8 mouse cellular contexts compared by ENCODE assay signal in the genomic region with DNA sequence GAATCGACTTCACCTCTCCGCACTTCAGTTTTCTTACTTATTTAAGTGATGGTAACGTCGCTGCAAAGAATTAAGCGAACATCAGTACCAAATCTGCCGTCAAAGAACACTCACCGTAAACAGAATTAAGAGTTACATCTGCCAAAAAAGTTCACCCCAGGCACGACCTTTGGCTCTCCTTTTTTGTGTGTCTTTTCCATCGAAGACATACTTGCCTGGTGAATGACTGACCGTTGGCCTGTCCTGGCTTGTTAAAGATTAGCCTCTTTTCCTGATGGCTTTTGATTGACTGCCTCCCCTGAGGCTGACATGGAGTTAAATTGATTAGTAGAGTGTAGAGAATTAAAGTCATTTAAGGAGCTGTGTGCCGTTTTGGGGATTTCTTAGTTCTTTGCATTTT. TPM values are rescaled to one million over a fixed set of nuclear protein-coding genes. Genes with fewer than 3 reads are reported as not detected.
DNase-seq lines count a peak whose midpoint lies in the region; ATAC-seq and TF ChIP-seq lines count a peak whose summit lies in the region.

No protein-coding gene starts in this region.

- TF ChIP-seq POLR2A in bone marrow macrophage, adult 2 months (IDR thresholded peaks at IDR 0.05; ENCODE audit: borderline replicate concordance, low read depth, low read length) = no peak

- no peak for TF ChIP-seq EP300 in liver, embryonic 14.5 days (IDR thresholded peaks at IDR 0.05; ENCODE audit: low read depth)

- DNase-seq in gastrocnemius, adult 2 months = no peak
- no peak for DNase-seq in gastrocnemius, adult 8-10 months (ENCODE audit: low spot score in 2 of 2)
- no peak for DNase-seq in liver, embryonic 14.5 days (ENCODE audit: low read depth in 3 of 3, low spot score in 3 of 3)
- DNase-seq in thymus, postnatal 4 days = no peak
- DNase-seq in cerebellum, adult 18-20 months = no peak

- intact Hi-C loops in gastrocnemius, adult 2 months (cut with DNase I) = no loop called here

- H3K4me1 ChIP-seq in bone marrow macrophage, adult 2 months (ENCODE audit: control insufficient read depth, insufficient read depth, low read length) = peaks cover 34% of the 10 kb centered on the region
- peaks cover 11% of the 10 kb centered on the region for H3K4me1 ChIP-seq in hindbrain, embryonic 16.5 days (ENCODE audit: control insufficient read depth, insufficient read depth, low read depth, low read length)
- peaks cover 18 to 38% of the 10 kb centered on the region in 2 experiments for H3K4me1 ChIP-seq in liver, embryonic 14.5 days (replicated peaks; ENCODE audit: control insufficient read depth in 2 of 2, insufficient read depth in 2 of 2, low read length in 1 of 2)

- TF ChIP-seq CTCF in gastrocnemius, adult 2 months (IDR thresholded peaks at IDR 0.05) = no peak
- no peak for TF ChIP-seq CTCF in bone marrow macrophage, adult 2 months (IDR thresholded peaks at IDR 0.05; ENCODE audit: low read depth, low read length)
- TF ChIP-seq CTCF in liver, embryonic 14.5 days (IDR thresholded peaks at IDR 0.05; ENCODE audit: low read depth) = no peak

- peak overlapping the region; percentile 78 for H3K4me3 ChIP-seq in gastrocnemius, adult 2 months
- peak overlapping the region; percentile 98 for H3K4me3 ChIP-seq in bone marrow macrophage, adult 2 months (ENCODE audit: insufficient read depth, low read length)
- peak overlapping the region; percentile 91 for H3K4me3 ChIP-seq in hindbrain, embryonic 16.5 days (ENCODE audit: low read length)
- H3K4me3 ChIP-seq in liver, embryonic 14.5 days (ENCODE audit: insufficient read depth in 1 of 2, low read depth in 2 of 2, low read length in 2 of 2) = peak overlapping the region; percentile 78 to 89

- no peak overlapping the region for H3K27ac ChIP-seq in gastrocnemius, adult 2 months
- 0 out of 2 replicates have a peak overlapping the region, but pooled peaks have one; percentile 0 for H3K27ac ChIP-seq in bone marrow macrophage, adult 2 months (ENCODE audit: insufficient read depth, low read depth, low read length)
- no peak overlapping the region for H3K27ac ChIP-seq in hindbrain, embryonic 16.5 days (ENCODE audit: low read depth, low read length)
- no peak overlapping the region; the same call in none of the 2 replicates for H3K27ac ChIP-seq in liver, embryonic 14.5 days

- H3K36me3 ChIP-seq in hindbrain, embryonic 16.5 days (ENCODE audit: control insufficient read depth, insufficient read depth, low read length) = no peaks in the 10 kb centered on the region
- H3K36me3 ChIP-seq in liver, embryonic 14.5 days (replicated peaks; ENCODE audit: control insufficient read depth, insufficient read depth, low read depth) = peaks cover 34% of the 10 kb centered on the region

- ATAC-seq in hindbrain, embryonic 16.5 days = no peak
- no peak for ATAC-seq in liver, embryonic 14.5 days (ENCODE audit: insufficient read depth)
- ATAC-seq in megakaryocyte progenitor cell, adult 5-6 weeks (replicated peaks; ENCODE audit: poor library complexity) = no peak

- no peaks in the 10 kb centered on the region for H3K9me3 ChIP-seq in hindbrain, embryonic 16.5 days (ENCODE audit: control insufficient read depth, low read length)
- H3K9me3 ChIP-seq in liver, embryonic 14.5 days (ENCODE audit: control insufficient read depth, low read length) = no peaks in the 10 kb centered on the region

- WGBS in hindbrain, embryonic 16.5 days = 3% methylated on average over 11 of the region's 11 CpGs
- 3% methylated on average over 11 of the region's 11 CpGs for WGBS in liver, embryonic 14.5 days (ENCODE audit: insufficient replicate concordance)

- H3K27me3 ChIP-seq in hindbrain, embryonic 16.5 days (replicated peaks; ENCODE audit: control insufficient read depth, insufficient read depth, low read length) = peaks cover 5% of the 10 kb centered on the region
- no peaks in the 10 kb centered on the region for H3K27me3 ChIP-seq in liver, embryonic 14.5 days (ENCODE audit: control insufficient read depth, insufficient read depth, low read length)

- peak overlapping the region; percentile 91 for H3K4me2 ChIP-seq in hindbrain, embryonic 16.5 days (ENCODE audit: low read length)
- H3K4me2 ChIP-seq in liver, embryonic 14.5 days (ENCODE audit: low read depth) = peak overlapping the region; percentile 95

- H3K9ac ChIP-seq in hindbrain, embryonic 16.5 days (ENCODE audit: low read depth, low read length) = peak overlapping the region; percentile 76; the same call in 1 of the 2 replicates
- peak overlapping the region; percentile 91 for H3K9ac ChIP-seq in liver, embryonic 14.5 days (replicated peaks)

RNA-seq across cellular contexts. Expression of gene Cdca7, which starts 1.3 kb away (rescaled TPM):
- under 1 TPM; 0.36 to 0.99 TPM for total RNA-seq in gastrocnemius, adult 2 months (2021)
- total RNA-seq in gastrocnemius, adult 8-10 months (2022) = under 1 TPM in 3 of 4 experiments, not detected in 1; 0.19 to 0.43 (median 0.39) TPM
- 3.7 and 6.3 TPM in 2 replicates for polyA plus RNA-seq in bone marrow macrophage, adult 2 months (2012; ENCODE audit: insufficient read depth, insufficient read length, missing spikeins)
- 17.3 and 22.1 TPM in 2 replicates for polyA plus RNA-seq in hindbrain, embryonic 16.5 days (2015; fragmentation: Nextera tagmentation; extraction: Ambion mirVana)
- 39.9 and 45.0 TPM in 2 replicates for polyA plus RNA-seq in liver, embryonic 14.5 days (2012; rRNA removed)
- polyA plus RNA-seq in liver, embryonic 14.5 days (2014; fragmentation: Nextera tagmentation; extraction: Ambion mirVana) = 45.2 and 48.9 TPM in 2 replicates
- total RNA-seq in megakaryocyte progenitor cell, adult 5-6 weeks (2015) = 155 and 165 TPM in 2 replicates
- total RNA-seq in megakaryocyte progenitor cell, adult 5-6 weeks (2017) = 221 and 252 TPM in 2 replicates

Comparison
In these comparisons a context has a peak if more than half of its experiments do, and no peak if none do; other contexts are left out.
1. RNA of gene Cdca7, which starts 1.3 kb away (total RNA-seq): 155 to 252 TPM in megakaryocyte progenitor cell, adult 5-6 weeks; 0.36 to 0.99 TPM in gastrocnemius, adult 2 months and 0.19 to 0.43 TPM in gastrocnemius, adult 8-10 months; every median in the first group is over 10 times any median in the second.
2. Peak in every context shown above with its lines, with median percentiles within 50 percentile points of each other: H3K4me3 ChIP-seq.